Mouse (Mus musculus) urinary bladder, postnatal 10 days (tissue): ENCODE results near the gene Gzmm.
"Not testable (repeated sequence)": the region's sequence is repeated elsewhere in the genome, so short reads cannot be mapped to it uniquely, and the experiment has no call there.

ENCODE experiments used
- DNase-seq: peaks from one replicate; pipeline ENCODE4 v3.0.0; 2022; ENCODE audit warnings: low spot score

Gene Gzmm

DNA sequence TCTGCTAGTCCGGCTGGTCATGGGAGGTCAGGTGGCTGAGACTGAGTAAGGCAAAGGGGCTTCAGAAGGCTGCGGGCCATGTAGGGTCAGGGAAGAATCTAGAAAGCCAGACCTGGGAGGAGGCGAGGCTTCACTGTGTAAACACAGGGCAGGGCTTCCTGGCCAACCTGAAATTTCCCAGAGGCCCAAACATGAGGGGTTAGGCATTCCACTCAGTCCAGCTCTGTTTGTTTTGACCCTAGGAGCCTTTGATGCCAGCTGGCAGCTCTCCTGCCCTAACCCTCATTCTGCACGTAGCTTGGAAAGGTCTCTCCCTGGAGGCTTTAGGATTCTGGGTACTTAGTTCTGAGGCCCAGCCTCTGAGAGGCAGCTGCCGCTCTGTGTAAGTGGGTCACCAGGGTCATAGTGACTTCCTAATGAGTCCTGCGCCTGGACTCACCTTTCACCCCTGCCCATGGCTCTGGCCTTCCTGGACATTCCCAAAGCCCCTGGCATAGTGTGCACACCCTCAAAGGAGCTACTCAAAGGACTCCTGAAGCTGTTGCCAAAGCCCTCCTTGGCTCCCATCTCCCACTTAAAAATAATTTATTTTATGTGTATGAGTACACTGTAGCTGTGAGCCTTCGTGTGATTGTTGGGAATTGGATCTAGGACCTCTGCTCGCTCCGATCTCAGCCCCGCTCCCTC, 12.8 kb downstream of the Gzmm start:
- DNase-seq = no peak

DNA sequence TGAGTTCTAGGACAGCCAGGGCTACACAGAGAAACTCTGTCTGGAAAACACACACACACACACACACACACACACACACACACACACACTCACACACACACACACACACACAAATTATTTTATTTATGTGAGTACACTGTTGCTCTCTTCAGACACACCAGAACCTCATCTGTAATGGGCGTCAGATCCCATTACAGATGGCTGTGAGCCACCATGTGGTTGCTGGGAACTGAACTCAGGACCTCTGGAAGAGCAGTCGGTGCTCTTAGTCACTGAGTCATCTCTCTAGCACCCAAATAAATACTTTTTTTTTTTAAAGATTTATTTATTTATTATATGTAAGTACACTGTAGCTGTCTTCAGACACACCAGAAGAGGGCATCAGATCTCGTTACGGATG, 14.2 kb downstream of the Gzmm start:
- not testable (repeated sequence) for DNase-seq

DNA sequence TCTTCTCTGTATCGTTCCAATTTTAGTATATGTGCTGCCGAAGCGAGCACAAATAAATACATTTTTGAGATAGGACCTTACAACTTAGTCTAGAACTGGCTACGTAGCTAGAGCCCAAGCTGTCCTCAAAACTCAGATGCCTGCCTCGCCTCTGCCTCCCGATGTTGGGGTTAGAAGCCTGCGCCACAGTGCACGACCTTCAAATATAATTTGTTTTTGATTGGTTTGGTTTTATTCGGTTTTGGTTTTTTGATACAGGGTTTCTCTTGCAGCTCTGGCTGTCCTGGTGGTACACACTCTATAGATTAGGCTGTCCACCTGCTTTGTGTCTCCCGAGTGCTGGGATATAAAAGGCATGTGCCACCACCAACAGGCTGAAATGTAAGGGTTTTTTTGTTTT, 14.7 kb downstream of the Gzmm start:
- DNase-seq = no peak

DNA sequence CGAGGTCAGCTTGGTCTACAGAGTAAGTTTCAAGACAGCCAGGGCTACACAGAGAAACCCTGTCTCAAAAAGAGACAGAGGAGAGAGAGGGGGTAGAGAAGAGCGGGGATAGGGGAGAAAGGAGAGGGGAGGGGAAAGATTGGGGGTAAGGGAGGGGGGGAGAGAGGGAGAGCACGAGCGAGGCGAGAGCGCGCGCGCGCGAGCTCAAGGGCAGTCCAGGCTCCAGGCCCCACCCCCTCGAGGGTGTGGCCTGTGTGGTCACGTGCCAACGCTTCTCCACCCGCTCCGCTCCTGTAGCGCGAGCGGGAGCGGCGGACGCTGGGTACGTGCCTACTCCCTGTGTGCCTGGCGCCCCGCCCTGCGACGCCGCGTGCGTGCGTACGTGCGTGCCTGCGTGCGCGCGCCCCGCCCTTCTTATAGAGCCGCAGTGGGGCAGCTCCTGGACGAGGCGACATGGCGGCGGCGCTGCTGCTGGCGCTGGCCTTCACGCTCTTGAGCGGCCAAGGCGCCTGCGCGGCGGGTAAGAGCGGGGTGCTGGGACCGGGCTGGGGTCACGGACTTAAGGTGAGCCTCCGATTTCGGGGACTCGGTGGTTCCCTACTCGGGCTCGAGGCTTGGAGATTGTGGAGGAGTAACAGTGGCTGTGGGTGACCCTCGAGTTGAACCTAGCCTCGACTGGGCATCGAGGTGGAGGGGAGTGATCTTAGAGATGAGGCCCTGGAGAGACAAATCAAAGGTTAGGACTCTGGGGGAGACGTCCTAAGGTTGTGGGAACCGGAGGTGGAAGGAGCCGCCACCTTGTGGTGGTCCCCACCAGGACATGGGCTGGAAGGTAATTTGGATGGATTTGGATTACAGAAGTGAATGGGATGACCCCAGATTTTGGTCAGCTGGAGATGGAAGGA, 15.5 kb downstream of the Gzmm start, which contains the start of gene Bsg:
Bsg (plus strand) TSS at position 427 of the 905 bp plus-strand sequence.
- peak; percentile 92 for DNase-seq

DNA sequence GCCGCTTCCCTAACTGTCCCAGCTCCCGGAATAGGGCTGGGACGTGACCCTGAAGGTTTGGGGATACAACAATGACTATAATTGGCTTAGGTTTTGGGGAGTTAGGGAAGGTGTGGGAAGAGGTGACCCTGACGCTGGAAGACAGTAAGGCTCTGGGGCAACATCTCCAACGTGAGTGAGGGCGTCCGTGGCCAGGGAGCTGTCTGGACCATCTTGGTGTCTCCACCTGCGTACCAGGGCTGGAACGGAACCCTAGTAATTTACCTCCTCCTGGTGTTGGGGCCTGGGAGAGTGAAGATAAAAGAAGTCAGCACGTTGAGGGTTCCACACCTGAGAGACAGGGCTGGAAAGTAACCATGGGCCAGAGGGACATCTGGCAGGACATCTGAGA, 16.1 kb downstream of the Gzmm start:
- no peak for DNase-seq

DNA sequence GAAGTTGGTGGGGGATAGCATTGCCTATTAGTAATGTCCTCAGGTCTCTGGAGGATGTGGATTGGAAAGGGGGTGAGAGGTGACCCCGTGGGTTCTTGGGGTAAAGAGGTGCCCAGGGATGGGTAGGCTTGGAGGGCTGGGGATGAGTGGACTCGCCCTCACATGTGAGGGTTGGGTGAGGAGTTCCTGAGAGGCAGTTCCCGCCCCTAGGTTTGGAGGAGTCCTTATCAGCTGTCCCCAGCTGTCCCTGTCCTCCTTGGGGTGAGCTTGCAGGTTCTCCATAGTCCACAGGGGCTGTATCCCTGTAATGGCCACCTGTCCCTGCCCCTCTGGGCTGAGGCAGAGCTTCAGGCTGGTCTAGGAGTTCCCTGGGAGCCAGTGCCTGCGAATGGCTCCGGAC, 17.1 kb downstream of the Gzmm start:
- DNase-seq = no peak

DNA sequence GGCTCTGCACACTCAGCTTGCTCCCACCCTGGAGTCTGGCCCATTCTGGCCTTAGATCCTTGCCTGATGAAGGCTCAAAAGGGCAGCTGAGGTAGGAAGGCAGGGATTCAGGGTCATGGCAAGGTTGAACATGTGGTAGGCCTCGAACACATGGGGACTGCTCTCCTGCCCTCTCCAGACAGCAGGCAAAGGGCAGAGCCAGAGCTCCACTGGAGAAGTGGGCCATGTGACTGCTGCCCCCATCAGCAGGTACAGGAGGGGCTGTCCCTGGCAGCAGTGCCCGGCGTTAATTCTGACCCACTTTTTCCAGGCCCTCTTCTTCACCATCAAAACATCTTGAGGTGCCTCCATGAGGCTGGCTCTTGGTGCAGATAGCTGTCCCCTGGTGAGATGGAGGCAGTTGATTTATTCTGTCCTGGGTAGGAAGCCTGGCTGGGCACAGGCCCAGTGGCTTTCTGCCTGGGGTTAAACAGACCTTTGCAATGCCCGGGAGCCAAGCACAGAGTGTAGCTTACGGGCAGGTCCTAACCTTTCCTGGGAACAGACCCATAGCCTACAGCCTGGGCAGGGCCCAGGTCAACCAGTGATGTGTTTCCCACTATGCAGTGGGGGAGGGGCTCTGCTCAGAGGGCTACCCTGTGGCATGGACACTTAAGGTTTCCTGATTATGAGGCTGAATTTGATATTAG, 17.7 kb downstream of the Gzmm start:
- DNase-seq = no peak

DNA sequence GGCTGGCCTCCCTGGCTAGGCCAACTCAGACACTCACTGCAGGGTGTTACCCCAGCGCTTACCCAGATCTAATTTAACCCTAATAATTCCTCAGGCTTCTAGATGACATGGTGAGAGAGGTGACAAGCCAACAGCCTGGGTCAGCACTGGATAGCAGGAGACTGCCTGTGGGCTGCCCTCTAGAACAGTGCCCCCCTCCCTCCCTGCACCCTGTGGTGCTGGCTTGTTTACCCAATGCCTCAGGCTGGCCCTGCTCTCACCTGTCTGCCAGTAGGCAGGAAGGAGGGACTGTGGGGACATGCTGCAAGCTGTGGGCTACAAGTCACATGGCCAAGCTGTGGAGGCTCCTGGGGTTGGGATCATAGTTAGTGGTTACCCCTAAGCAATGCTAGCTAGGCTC, 18.3 kb downstream of the Gzmm start:
- no peak for DNase-seq

DNA sequence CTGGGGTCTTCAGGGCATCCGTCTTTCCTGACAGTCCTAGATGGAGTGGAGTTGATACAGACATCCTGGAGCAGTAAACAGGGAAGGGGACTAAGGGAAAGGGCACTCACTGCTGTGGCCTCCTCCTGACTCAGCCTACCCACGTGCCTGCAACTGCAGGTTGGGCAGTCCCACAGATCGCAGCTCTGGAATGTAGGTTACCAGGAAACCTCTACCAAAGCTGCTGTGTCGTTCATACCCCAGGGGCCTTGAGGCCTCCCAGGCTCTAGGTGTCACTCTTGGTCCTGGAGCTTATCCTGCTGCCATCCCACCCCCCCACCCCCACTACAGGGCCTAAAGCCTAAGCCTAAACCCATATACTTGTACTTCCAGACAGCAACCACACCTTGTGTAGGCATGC, 18.9 kb downstream of the Gzmm start:
- DNase-seq = no peak

DNA sequence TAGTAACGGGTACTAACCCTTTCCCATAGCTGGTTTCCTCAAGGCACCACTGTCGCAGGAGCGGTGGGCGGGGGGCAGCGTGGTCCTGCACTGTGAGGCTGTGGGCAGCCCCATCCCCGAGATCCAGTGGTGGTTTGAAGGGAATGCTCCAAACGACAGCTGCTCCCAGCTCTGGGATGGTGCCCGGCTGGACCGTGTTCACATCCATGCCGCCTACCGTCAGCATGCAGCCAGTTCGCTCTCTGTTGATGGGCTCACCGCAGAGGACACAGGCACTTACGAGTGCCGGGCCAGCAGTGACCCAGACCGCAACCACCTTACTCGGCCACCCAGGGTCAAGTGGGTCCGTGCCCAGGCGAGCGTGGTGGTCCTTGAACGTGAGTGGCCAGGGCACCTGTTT, 19.8 kb downstream of the Gzmm start:
- DNase-seq = no peak

DNA sequence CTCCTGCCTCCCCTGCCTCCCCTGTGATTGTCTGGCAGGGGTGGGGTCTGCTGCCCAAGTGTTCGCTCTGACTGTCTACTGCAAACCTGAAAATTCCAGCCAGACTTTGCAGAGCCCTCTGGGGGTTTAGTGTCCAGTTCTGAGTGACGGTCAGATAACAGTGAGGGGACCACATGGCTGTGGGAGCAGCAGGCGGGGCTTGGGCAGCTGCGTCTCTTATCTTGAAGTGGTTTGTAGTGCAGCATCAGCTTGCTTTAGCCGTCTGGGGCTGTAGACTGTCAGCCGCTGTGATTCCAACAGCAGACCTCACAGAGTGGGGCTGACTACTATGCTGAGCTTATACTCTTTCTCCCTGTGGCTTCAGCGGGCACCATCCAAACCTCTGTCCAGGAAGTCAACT, 20.5 kb downstream of the Gzmm start:
- no peak for DNase-seq

DNA sequence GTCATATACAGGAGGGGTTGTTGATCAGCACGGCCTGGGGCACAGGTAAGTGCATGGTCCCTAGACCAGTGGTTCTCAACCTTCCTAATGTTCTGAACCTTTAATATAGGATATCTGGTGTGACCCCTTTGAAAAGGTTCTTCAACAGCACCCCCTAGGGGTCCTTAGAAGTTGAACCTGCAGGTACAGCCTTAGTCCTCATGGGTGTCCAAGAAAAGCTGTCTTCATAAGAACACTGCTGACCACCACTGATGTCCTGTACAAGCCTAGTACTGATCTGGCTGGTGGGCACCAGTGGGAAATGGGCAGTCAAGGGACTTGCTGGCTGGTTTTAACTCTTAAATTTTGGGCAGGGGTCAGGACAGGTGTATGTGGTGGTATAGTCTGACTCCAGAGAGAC, 23.2 kb downstream of the Gzmm start:
- DNase-seq = no peak

DNA sequence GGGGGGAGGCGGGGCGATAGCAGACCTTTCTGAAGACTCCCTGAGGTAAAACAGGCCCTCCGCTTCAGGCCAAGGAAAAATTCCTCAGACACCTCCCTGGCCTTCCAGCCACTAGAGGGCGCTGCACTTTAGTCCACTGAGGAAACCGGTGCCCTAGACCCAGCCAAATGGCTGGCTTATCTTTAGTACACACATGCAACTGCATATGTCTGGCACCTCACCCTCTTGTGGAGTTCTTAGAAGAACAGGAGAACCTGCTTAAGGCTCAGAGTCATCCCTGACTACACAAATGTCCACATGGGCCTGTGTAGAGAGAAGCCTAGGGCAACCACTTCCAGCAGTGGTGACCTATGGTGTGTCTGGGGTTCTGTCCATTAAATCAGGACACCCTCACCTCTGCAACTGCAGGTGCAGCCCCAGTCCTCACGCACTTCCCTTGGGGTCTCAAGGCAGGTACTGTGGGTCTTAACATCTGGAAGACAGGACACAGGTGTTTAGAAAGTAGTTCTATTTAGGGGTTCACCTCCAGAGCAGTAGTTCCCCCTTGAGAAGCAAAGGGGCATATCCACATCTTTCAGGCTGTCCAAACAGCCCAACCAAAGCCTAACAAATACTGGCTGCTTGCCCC, 23.8 kb downstream of the Gzmm start:
- no peak for DNase-seq

DNA sequence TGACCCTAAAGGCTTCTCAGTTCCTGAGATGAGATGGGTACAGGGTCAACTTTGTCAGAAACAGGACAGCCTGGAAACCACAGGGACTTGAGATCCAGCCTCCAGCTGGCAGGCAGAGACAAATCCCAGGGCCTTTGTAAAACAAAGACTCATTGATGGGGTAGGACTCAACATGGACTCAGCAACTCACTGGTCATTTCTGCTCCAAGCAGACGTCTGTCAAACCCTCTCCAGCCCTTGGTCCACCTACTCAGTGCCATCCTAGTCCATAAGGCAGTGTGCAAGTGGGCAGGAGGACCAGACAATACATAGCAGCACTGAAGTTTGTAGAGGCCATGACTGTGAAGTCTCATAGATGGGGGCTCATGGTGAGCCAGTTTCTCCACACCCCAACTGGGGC, 24.3 kb downstream of the Gzmm start:
- DNase-seq = no peak

DNA sequence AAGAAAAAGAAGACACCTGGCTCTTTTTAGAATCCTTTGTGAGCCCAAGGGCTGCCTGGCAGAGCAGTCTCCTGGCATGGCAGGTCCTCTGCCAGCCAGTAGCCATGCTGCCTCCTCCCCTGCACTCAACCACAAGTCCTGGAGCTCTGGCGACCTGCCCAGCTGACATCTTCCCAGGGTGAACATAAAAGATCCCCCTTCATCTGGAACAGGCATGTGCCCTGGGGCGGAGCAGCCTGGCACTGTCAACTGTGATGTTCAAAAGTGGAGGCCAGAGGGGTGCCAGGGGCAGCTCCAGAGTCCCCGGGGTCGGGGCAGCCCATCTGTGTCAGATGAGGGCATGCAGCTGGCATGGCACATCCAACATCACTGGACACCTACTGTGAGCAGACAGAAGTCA, 26.2 kb downstream of the Gzmm start:
- DNase-seq = no peak

DNA sequence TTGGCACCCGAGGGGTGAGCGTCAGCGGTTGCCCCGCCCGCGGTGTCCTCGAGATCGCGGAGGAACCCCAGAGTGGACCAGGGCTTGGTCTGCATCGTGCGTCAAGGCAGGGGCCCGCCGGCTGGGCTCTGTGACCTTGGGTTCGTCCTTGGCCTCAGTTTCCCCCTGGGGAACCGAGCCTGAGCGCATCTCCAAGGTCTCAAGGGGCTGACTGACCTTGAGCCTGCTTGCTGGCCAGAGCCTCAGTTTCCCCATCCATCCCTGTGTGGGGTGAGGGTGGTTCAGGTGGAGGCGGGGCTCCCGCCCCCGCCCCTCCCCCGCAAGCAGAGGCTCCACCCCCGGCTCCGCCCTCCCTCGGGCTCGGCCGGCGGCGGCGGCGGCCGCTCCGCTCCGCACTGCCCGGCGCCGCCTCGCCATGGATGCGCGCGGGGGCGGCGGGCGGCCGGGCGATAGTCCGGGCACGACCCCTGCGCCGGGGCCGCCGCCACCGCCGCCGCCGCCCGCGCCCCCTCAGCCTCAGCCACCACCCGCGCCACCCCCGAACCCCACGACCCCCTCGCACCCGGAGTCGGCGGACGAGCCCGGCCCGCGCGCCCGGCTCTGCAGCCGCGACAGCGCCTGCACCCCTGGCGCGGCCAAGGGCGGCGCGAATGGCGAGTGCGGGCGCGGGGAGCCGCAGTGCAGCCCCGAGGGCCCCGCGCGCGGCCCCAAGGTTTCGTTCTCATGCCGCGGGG, 27.6 kb downstream of the Gzmm start, which contains the start of gene Hcn2:
Hcn2 (plus strand) TSS at position 381 of the 734 bp plus-strand sequence.
- no peak for DNase-seq

DNA sequence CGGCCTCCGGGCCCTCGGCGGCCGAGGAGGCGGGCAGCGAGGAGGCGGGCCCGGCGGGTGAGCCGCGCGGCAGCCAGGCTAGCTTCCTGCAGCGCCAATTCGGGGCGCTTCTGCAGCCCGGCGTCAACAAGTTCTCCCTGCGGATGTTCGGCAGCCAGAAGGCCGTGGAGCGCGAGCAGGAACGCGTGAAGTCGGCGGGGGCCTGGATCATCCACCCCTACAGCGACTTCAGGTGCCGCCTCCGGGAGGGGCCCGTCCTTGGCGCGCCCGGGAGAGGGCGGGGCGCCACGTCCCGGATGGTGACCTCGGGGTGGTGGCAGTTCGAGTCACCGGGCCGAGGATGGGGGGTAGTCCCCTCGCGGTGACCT, 28.2 kb downstream of the Gzmm start:
- DNase-seq = no peak

DNA sequence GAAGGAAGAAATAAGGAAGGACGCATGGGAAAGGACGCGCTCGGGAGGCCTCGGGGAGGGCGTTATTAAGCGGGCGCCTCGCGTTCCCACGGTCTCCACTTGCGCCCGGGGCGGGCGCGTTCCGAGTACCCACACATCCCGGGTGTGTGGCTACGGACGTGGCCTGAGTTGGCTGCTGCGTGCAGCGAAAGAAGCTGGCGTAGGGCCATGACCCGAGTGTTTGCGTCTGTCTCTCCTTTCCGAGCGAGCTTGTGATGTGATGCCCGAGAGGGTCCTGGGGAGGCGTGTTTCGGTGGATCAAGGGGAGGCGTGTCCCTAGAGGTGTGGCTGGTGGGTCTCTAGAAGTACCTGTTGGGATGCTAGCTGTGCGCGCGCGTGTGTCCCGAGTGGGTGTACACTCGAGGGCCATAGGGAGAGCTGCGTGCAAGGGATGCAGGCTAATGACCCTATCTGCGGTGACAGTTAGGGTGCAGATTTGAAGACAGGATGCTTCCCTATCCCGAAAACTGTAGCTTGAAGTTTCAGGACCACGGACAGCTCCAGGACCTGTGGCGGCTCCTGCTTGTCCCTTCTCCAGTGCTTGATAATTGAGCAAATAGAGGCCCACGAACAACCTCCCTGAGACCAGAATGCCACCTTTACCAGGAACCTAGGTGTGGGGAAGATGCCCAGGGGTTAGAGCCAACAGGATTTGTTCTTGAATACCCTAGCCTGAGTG, 29.0 kb downstream of the Gzmm start:
- no peak for DNase-seq

DNA sequence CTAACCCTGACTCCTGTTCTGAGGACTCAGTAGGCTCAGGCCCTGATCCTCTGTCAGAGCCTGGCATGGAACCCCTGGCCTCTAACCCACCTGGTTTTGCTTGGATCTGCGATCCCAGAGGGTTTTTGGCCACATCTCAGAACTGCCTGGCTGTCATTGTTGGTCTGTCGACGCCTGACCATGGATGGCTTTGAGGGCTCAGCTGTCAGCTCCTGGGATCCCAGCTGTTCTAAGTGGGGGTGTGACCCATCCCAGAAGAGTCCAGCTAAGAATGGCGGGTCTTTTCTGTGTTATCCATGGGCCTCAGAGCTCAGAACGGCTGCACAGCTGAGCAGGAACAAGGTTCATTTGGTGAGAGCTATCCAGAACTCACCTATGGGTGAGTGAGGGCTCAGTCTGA, 32.3 kb downstream of the Gzmm start:
- DNase-seq = no peak

DNA sequence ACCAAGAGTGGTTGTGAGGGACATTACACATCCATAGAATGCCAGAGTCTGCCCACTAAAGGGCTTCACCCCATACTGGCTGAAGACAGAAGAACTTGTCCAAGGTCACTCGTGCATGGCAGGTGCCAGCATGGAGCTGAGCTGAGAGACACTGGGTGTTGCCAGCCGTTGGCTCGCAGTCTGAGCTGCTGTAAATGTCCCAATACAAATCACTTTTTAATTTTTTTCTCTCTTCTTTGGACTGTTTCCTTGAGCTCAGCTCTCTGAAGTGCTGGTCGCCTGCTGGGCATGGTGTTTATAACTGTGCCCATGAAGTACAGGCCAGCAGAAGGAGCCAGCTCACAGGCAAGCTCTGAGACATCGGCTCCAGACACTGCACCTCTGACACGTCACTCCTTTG, 34.2 kb downstream of the Gzmm start:
- no peak for DNase-seq

DNA sequence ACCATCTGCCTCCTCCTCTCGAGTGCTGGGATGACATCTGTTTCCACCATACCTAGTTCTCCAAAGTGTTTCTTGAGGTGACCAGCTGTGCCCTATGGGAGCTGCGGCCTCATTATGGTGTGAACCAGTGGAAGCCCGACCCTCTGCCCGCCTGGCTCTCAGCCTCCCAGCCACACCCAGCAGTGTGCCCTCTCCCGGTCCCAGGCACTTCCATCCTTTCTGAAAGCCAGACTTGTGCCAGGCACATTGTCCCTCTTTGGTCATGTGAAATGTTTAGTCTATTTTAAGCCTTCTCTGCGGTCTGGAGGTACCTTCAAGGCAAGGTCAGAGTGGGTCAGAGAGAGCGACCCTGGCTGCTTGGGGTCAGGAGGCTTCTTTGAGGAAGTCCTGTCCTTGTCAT, 34.9 kb downstream of the Gzmm start:
- DNase-seq = no peak
